Mouse (Mus musculus): ENCODE results near the gene Utrn. TPM values are rescaled to one million over a fixed set of nuclear protein-coding genes. Genes with fewer than 3 reads are reported as not detected.
"Not testable (repeated sequence)": the region's sequence is repeated elsewhere in the genome, so short reads cannot be mapped to it uniquely, and the experiment has no call there.

Gene Utrn
- total RNA-seq, 2 experiments from 2014 or later = 40.7 to 46.3 TPM

- no peak for ATAC-seq (replicated peaks; ENCODE audit: low FRiP score, poor library complexity, severe bottlenecking)
Observed at GRCm38 (mm10) chr10:12639638-12640037, 229.5 kb downstream of the Utrn start.

- ATAC-seq (replicated peaks; ENCODE audit: low FRiP score, poor library complexity, severe bottlenecking) = no peak
Observed at GRCm38 (mm10) chr10:12633965-12634364, 235.2 kb downstream of the Utrn start.

GRCm38 (mm10) chr10:12630933-12631332 is 238.2 kb downstream of the Utrn start:
- ATAC-seq (replicated peaks; ENCODE audit: low FRiP score, poor library complexity, severe bottlenecking) = no peak

- no peak for ATAC-seq (replicated peaks; ENCODE audit: low FRiP score, poor library complexity, severe bottlenecking)
Observed at GRCm38 (mm10) chr10:12618397-12618796, 250.8 kb downstream of the Utrn start.

GRCm38 (mm10) chr10:12615723-12616122 is 253.4 kb downstream of the Utrn start:
- no peak for ATAC-seq (replicated peaks; ENCODE audit: low FRiP score, poor library complexity, severe bottlenecking)

GRCm38 (mm10) chr10:12614465-12615199 is 254.5 kb downstream of the Utrn start:
- ATAC-seq (replicated peaks; ENCODE audit: low FRiP score, poor library complexity, severe bottlenecking) = no peak

GRCm38 (mm10) chr10:12612235-12612863 is 256.8 kb downstream of the Utrn start:
- ATAC-seq (replicated peaks; ENCODE audit: low FRiP score, poor library complexity, severe bottlenecking) = no peak; the same call in 1 of the 2 replicates

- no peak for ATAC-seq (replicated peaks; ENCODE audit: low FRiP score, poor library complexity, severe bottlenecking)
Observed at GRCm38 (mm10) chr10:12609896-12610295, 259.3 kb downstream of the Utrn start.

- ATAC-seq (replicated peaks; ENCODE audit: low FRiP score, poor library complexity, severe bottlenecking) = no peak
Observed at GRCm38 (mm10) chr10:12608634-12609033, 260.5 kb downstream of the Utrn start.

- ATAC-seq (replicated peaks; ENCODE audit: low FRiP score, poor library complexity, severe bottlenecking) = not testable (repeated sequence)
Observed at GRCm38 (mm10) chr10:12607180-12607579, 262.0 kb downstream of the Utrn start.

GRCm38 (mm10) chr10:12595379-12595778 is 273.8 kb downstream of the Utrn start:
- no peak for ATAC-seq (replicated peaks; ENCODE audit: low FRiP score, poor library complexity, severe bottlenecking)

- no peak for ATAC-seq (replicated peaks; ENCODE audit: low FRiP score, poor library complexity, severe bottlenecking)
Observed at GRCm38 (mm10) chr10:12594958-12595357, 274.2 kb downstream of the Utrn start.

- no peak for ATAC-seq (replicated peaks; ENCODE audit: low FRiP score, poor library complexity, severe bottlenecking)
Observed at GRCm38 (mm10) chr10:12593071-12593470, 276.1 kb downstream of the Utrn start.

- ATAC-seq (replicated peaks; ENCODE audit: low FRiP score, poor library complexity, severe bottlenecking) = no peak
Observed at GRCm38 (mm10) chr10:12591946-12592345, 277.2 kb downstream of the Utrn start.

- ATAC-seq (replicated peaks; ENCODE audit: low FRiP score, poor library complexity, severe bottlenecking) = no peak
Observed at GRCm38 (mm10) chr10:12588051-12588450, 281.1 kb downstream of the Utrn start.

GRCm38 (mm10) chr10:12587318-12587717 is 281.8 kb downstream of the Utrn start:
- ATAC-seq (replicated peaks; ENCODE audit: low FRiP score, poor library complexity, severe bottlenecking) = no peak

GRCm38 (mm10) chr10:12586825-12587224 is 282.3 kb downstream of the Utrn start:
- ATAC-seq (replicated peaks; ENCODE audit: low FRiP score, poor library complexity, severe bottlenecking) = no peak

- ATAC-seq (replicated peaks; ENCODE audit: low FRiP score, poor library complexity, severe bottlenecking) = no peak
Observed at GRCm38 (mm10) chr10:12586200-12586599, 283.0 kb downstream of the Utrn start.

GRCm38 (mm10) chr10:12583473-12583872 is 285.7 kb downstream of the Utrn start:
- no peak for ATAC-seq (replicated peaks; ENCODE audit: low FRiP score, poor library complexity, severe bottlenecking)

GRCm38 (mm10) chr10:12579048-12579447 is 290.1 kb downstream of the Utrn start:
- ATAC-seq (replicated peaks; ENCODE audit: low FRiP score, poor library complexity, severe bottlenecking) = no peak

- no peak for ATAC-seq (replicated peaks; ENCODE audit: low FRiP score, poor library complexity, severe bottlenecking)
Observed at GRCm38 (mm10) chr10:12575849-12576435, 293.2 kb downstream of the Utrn start.
